Mouse (Mus musculus) erythroblast, embryonic 14.5 days (primary cell): ENCODE results near the gene 1700030K09Rik. TPM values are rescaled to one million over a fixed set of nuclear protein-coding genes. Genes with fewer than 3 reads are reported as not detected.

Experiments used
- H3K27me3 ChIP-seq: 2 replicates; pipeline ENCODE4 v1.6.1; 2012; ENCODE audit warnings: inconsistent platforms; ENCODE audit not compliant: control insufficient read depth
- H3K36me3 ChIP-seq: 2 replicates; pipeline ENCODE4 v1.6.1; 2012; ENCODE audit warnings: mild to moderate bottlenecking, inconsistent platforms; ENCODE audit not compliant: control insufficient read depth
- H3K4me1 ChIP-seq: 2 replicates; pipeline ENCODE4 v1.6.1; 2012; ENCODE audit warnings: inconsistent platforms; ENCODE audit not compliant: control insufficient read depth
- H3K4me3 ChIP-seq: replicated peaks from 2 replicates; pipeline ENCODE3; 2012; ENCODE audit warnings: moderate library complexity, mild to moderate bottlenecking, inconsistent platforms
- H3K9me3 ChIP-seq: 2 replicates; pipeline ENCODE4 v1.6.1; 2012; ENCODE audit warnings: low read length, inconsistent platforms, mixed read lengths; ENCODE audit not compliant: control insufficient read depth
- GATA1 ChIP-seq: IDR thresholded peaks from 2 replicates; pipeline ENCODE4 v1.6.1; 2012; ENCODE audit warnings: low read length, inconsistent platforms, mixed read lengths
- TAL1 ChIP-seq: IDR thresholded peaks from 3 replicates; pipeline ENCODE4 v1.6.1; 2012; ENCODE audit warnings: low read length, inconsistent platforms, mixed read lengths
- polyA plus RNA-seq: library from polyadenylated mRNA; stranded (reverse); fragments of >175 nt; gene quantifications from 2 replicates; pipeline ENCODE4 v1.2.3, GENCODE M21; 2012

The 1700030K09Rik gene
- 0.05 and 0.08 TPM in 2 replicates for polyA plus RNA-seq

GRCm38 (mm10) chr8:72443338-72443993, at the start of gene 1700030K09Rik, which contains the start of gene Calr3:
TSS of gene 1700030K09Rik (plus strand) at chr8:72443880.
TSS of gene Calr3 (minus strand) at chr8:72443870.
- no peak for TF ChIP-seq TAL1
- no peak for TF ChIP-seq GATA1
- H3K9me3 ChIP-seq = no peaks in the 10 kb centered on the region
- peaks cover 26% of the 10 kb centered on the region for H3K4me1 ChIP-seq
- no peaks in the 10 kb centered on the region for H3K27me3 ChIP-seq
- peaks cover 2% of the 10 kb centered on the region for H3K36me3 ChIP-seq
- H3K4me3 ChIP-seq = peak within 1 kb of the TSS; percentile 60

- TF ChIP-seq GATA1 = no peak
- Histone ChIP-seq H3K36me3 (peaks cover 67% of the 10 kb centered on the region), H3K27me3 (no peaks in the 10 kb centered on the region), H3K9me3 (no peaks in the 10 kb centered on the region), H3K4me1 (peaks cover 40% of the 10 kb centered on the region), H3K4me3 (no peak overlapping the region)
These were observed 42.3 kb upstream of the 1700030K09Rik start for GRCm38 (mm10) chr8:72401381-72401780.

GRCm38 (mm10) chr8:72402981-72403380, 40.7 kb upstream of the 1700030K09Rik start:
- H3K27me3 ChIP-seq = no peaks in the 10 kb centered on the region
- peaks cover 43% of the 10 kb centered on the region for H3K4me1 ChIP-seq
- H3K9me3 ChIP-seq = no peaks in the 10 kb centered on the region
- no peak overlapping the region for H3K4me3 ChIP-seq
- no peak for TF ChIP-seq TAL1
- no peak for TF ChIP-seq GATA1
- H3K36me3 ChIP-seq = peaks cover 58% of the 10 kb centered on the region

GRCm38 (mm10) chr8:72407878-72408277, 35.8 kb upstream of the 1700030K09Rik start:
- no peak overlapping the region for H3K4me3 ChIP-seq
- peaks cover 57% of the 10 kb centered on the region for H3K36me3 ChIP-seq
- H3K27me3 ChIP-seq = no peaks in the 10 kb centered on the region
- H3K9me3 ChIP-seq = no peaks in the 10 kb centered on the region
- TF ChIP-seq TAL1 (no peak), GATA1 (no peak)
- peaks cover 65% of the 10 kb centered on the region for H3K4me1 ChIP-seq

- Histone ChIP-seq H3K36me3 (peaks cover 56% of the 10 kb centered on the region), H3K4me3 (no peak overlapping the region), H3K9me3 (no peaks in the 10 kb centered on the region), H3K4me1 (peaks cover 71% of the 10 kb centered on the region), H3K27me3 (no peaks in the 10 kb centered on the region)
- TF ChIP-seq TAL1 = no peak
- TF ChIP-seq GATA1 = no peak
These were observed 34.2 kb upstream of the 1700030K09Rik start for GRCm38 (mm10) chr8:72409443-72409842.

- peak overlapping the region; percentile 55 for H3K4me3 ChIP-seq
- H3K9me3 ChIP-seq = no peaks in the 10 kb centered on the region
- TF ChIP-seq TAL1 (peak; percentile 80), GATA1 (peak; percentile 50; the same call in 1 of the 2 replicates)
- H3K36me3 ChIP-seq = peaks cover 85% of the 10 kb centered on the region
- peaks cover 96% of the 10 kb centered on the region for H3K4me1 ChIP-seq
- H3K27me3 ChIP-seq = no peaks in the 10 kb centered on the region
These were observed 29.8 kb upstream of the 1700030K09Rik start for GRCm38 (mm10) chr8:72413839-72414238.

- Histone ChIP-seq H3K4me3 (peak overlapping the region; percentile 12), H3K4me1 (peaks cover 98% of the 10 kb centered on the region), H3K36me3 (peaks cover 88% of the 10 kb centered on the region)
These were observed 28.4 kb upstream of the 1700030K09Rik start for GRCm38 (mm10) chr8:72415252-72415651.

GRCm38 (mm10) chr8:72418073-72418472, 25.6 kb upstream of the 1700030K09Rik start:
- peaks cover 90% of the 10 kb centered on the region for H3K4me1 ChIP-seq
- no peaks in the 10 kb centered on the region for H3K27me3 ChIP-seq
- H3K4me3 ChIP-seq = no peak overlapping the region
- H3K36me3 ChIP-seq = peaks cover 65% of the 10 kb centered on the region
- no peak for TF ChIP-seq TAL1
- H3K9me3 ChIP-seq = no peaks in the 10 kb centered on the region

More at GRCm38 (mm10) chr8:72415252-72415651, 28.4 kb upstream of the 1700030K09Rik start:
- TF ChIP-seq GATA1 (no peak), TAL1 (no peak)
- Histone ChIP-seq H3K9me3 (no peaks in the 10 kb centered on the region), H3K27me3 (no peaks in the 10 kb centered on the region)

GRCm38 (mm10) chr8:72420571-72421361, 22.9 kb upstream of the 1700030K09Rik start:
- Histone ChIP-seq H3K36me3 (peaks cover 47% of the 10 kb centered on the region), H3K9me3 (no peaks in the 10 kb centered on the region), H3K4me1 (peaks cover 63% of the 10 kb centered on the region), H3K27me3 (no peaks in the 10 kb centered on the region), H3K4me3 (peak overlapping the region; percentile 86)
- TF ChIP-seq TAL1 = no peak
- no peak for TF ChIP-seq GATA1
